Mouse (Mus musculus): ENCODE measurements around the gene Ccdc188.
"Not testable (repeated sequence)": the region's sequence is repeated elsewhere in the genome, so short reads cannot be mapped to it uniquely, and the experiment has no call there.

Gene Ccdc188

GRCm38 (mm10) chr16:18217579-18217978 is at the start of gene Ccdc188:
Gene Ccdc188 (plus strand): TSS chr16:18217879.
- DNase-seq (ENCODE audit: low read depth, low spot score), result no peak

GRCm38 (mm10) chr16:18169156-18169555 is 48.5 kb upstream of the Ccdc188 start:
- no peak for DNase-seq (ENCODE audit: low read depth, low spot score)

DNA sequence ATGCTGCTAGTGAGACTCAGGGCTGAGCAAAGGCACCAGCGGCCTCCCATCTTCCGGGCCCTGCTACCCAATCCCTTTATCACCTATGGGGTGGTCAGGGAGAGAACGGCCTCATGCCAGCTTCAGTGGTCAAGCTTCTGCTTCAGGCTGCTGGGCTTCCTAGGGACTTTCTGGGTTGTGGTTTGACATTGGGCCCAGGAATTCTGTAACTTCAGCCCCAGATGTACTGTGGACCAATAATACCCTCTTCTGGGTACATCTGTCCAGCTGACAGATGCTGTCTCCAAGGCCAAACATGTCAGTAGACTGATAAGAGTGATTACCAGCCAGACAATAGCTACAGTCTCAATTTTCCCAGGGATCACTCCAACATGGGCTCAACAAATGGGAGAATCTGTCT is 47.9 kb upstream of the Ccdc188 start:
- no peak for DNase-seq (ENCODE audit: low read depth, low spot score)

DNA sequence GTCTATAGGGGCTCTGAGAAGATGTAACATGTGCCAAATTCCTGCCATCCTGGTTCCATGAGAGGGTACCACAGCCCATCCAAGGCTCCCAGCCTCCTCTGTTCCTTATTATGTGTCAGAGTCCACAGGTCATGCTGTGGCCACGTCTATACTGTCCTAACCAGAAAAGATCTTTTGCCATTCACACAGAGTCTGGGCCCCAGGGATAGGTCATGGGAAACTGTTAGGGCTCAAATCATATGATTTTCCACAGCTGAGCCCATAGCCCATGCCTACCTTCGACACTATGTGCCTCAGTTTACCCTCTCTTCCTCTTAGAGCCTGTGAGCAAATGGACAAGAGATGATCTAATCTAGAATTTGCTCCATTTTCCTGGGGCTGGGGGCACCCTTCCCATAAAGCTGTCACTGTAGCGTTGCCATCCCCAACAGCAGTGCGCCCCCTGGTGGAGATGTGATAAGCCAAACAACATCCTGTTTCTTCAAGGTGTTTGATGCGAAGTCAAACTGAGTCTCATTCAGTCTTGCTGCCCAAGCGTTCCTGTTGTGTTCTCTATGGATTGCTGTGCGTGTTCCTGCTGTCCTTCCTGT is 45.3 kb upstream of the Ccdc188 start:
- DNase-seq (ENCODE audit: low read depth, low spot score), result peak; percentile 76

GRCm38 (mm10) chr16:18173231-18173630 is 44.4 kb upstream of the Ccdc188 start:
- DNase-seq (ENCODE audit: low read depth, low spot score), result no peak

GRCm38 (mm10) chr16:18173788-18174187 is 43.9 kb upstream of the Ccdc188 start:
- DNase-seq (ENCODE audit: low read depth, low spot score), result no peak

- DNase-seq (ENCODE audit: low read depth, low spot score), result no peak
Measured at GRCm38 (mm10) chr16:18175817-18176541, 41.7 kb upstream of the Ccdc188 start.

GRCm38 (mm10) chr16:18176758-18177157 is 40.9 kb upstream of the Ccdc188 start:
- no peak for DNase-seq (ENCODE audit: low read depth, low spot score)

DNA sequence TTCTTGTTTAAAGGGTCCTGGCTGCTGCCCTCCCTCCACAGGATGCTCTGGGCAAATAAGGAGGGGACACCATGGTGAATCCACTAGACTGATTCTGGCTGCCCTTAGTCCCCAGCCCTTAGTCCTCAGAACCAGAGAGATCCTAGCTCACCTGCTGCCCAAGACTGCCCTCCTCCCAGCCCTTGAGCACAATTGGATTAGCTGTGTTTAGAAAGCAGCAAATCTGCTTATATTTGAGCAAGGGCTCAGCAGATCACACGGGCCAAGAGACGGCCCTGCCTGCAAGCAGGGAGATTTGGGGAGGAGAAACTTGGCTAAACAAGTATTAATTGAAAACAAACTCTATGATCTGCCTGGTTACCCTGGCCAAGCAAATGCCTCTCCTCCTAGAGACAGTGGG is 38.1 kb upstream of the Ccdc188 start:
- no peak for DNase-seq (ENCODE audit: low read depth, low spot score)

DNA sequence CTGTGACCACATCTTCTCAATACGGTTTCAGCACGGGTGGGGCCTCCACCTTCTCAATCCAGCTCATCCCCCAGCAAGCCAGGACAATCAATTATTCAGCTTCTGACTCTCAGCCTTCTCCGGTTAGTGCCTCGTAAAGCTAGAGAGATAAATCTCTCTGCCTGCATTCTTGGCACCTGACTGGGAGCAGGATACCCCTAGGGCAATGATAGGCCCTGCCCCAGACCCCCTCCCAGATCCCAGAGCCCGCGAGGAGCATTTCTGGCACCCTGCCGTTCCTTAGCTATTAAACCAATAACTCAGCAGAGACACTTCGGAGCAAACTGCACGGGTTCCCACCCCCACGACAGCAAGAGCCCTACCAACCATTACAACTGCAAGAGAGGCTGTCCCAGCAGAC is 36.3 kb upstream of the Ccdc188 start:
- no peak for DNase-seq (ENCODE audit: low read depth, low spot score)

GRCm38 (mm10) chr16:18182766-18183165 is 34.9 kb upstream of the Ccdc188 start:
- no peak for DNase-seq (ENCODE audit: low read depth, low spot score)

- DNase-seq (ENCODE audit: low read depth, low spot score), result no peak
Measured at GRCm38 (mm10) chr16:18185715-18186449, 31.8 kb upstream of the Ccdc188 start.

GRCm38 (mm10) chr16:18186798-18187197 is 30.9 kb upstream of the Ccdc188 start:
- DNase-seq (ENCODE audit: low read depth, low spot score), result no peak

- DNase-seq (ENCODE audit: low read depth, low spot score), result no peak
Measured at GRCm38 (mm10) chr16:18187221-18187620, 30.5 kb upstream of the Ccdc188 start.

- no peak for DNase-seq (ENCODE audit: low read depth, low spot score)
Measured at GRCm38 (mm10) chr16:18191006-18191405, 26.7 kb upstream of the Ccdc188 start.

DNA sequence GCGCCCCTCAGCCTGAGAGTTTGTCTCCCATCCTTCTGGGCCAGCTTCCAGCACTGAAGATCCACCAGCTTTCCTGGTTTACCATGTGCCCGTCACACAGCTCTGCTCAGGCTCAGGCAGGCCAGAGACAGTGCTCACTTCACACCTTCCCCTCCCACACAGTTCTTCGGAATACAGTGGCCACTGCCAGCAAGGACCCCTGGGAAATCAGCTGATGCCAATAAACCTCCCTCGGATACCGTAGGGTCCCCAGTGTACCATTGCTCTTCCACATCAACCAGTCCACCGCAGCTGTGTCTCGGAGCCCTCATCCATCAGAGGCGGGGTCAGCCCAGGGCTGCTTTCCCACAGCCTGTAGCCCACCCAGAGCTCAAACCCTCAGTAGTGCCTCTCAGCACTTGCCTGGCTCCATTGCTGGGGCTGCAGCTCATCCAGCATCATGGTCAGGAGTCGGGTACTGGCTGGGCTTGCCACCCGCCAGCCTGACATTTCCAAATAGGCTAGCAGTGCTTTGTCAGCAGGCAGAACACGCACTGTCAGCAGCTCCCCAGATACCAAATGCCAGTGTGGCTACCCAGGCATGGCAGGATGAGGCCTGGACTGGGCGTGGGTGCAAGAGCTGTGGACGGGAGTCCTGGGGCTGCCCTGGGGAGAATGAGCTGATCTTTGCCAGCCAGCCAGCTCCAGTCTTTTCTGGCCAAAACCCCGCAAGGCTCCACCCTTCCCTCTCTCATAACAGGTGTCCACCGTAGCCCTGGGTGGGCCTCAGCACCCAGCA is 23.3 kb upstream of the Ccdc188 start:
- peak; percentile 15 for DNase-seq (ENCODE audit: low read depth, low spot score)

- DNase-seq (ENCODE audit: low read depth, low spot score), result peak; percentile 70
Measured at GRCm38 (mm10) chr16:18195068-18195467, 22.6 kb upstream of the Ccdc188 start.

GRCm38 (mm10) chr16:18195561-18195960 is 22.1 kb upstream of the Ccdc188 start:
- not testable (repeated sequence) for DNase-seq (ENCODE audit: low read depth, low spot score)

- no peak for DNase-seq (ENCODE audit: low read depth, low spot score)
Measured at GRCm38 (mm10) chr16:18197881-18198280, 19.8 kb upstream of the Ccdc188 start.

GRCm38 (mm10) chr16:18198365-18199098 is 19.1 kb upstream of the Ccdc188 start:
- no peak for DNase-seq (ENCODE audit: low read depth, low spot score)

GRCm38 (mm10) chr16:18200062-18200461 is 17.6 kb upstream of the Ccdc188 start:
- no peak for DNase-seq (ENCODE audit: low read depth, low spot score)
